8 mouse cellular contexts compared by ENCODE assay signal in genomic region chr9:66213386-66214032, GRCm38 (mm10). TPM values are rescaled to one million over a fixed set of nuclear protein-coding genes. Genes with fewer than 3 reads are reported as not detected.
DNase-seq lines count a peak whose midpoint lies in the region; ATAC-seq and TF ChIP-seq lines count a peak whose summit lies in the region.

No protein-coding gene starts in this region.

- peak overlapping the region; percentile 75 for H3K27ac ChIP-seq in brown adipose tissue, adult 24 weeks (replicated peaks; ENCODE audit: low read depth, low read length)
- peak overlapping the region; percentile 72 for H3K27ac ChIP-seq in heart, embryonic 13.5 days (replicated peaks)
- no peak overlapping the region for H3K27ac ChIP-seq in thymus, adult 2 months (ENCODE audit: control insufficient read depth, insufficient read depth, low read length)

- H3K9ac ChIP-seq in heart, embryonic 13.5 days, result no peak overlapping the region

- DNase-seq in MEL-GATA-1-ER (ENCODE audit: extremely low read depth, low read depth), result peak; percentile 24
- peak; percentile 47 to 59 for DNase-seq in kidney, postnatal 4 days
- DNase-seq in thymus, adult 2 months, result no peak
- no peak for DNase-seq in frontal cortex, adult 2 months (ENCODE audit: extremely low spot score in 1 of 2, low spot score in 1 of 2)
- DNase-seq in right cerebral cortex, postnatal 4 days, result no peak

- WGBS in heart, embryonic 13.5 days, result 8% methylated on average over 5 of the region's 5 CpGs
- 63% methylated on average over 5 of the region's 5 CpGs for WGBS in thymus, adult 2 months

- H3K9me3 ChIP-seq in heart, embryonic 13.5 days, result no peaks in the 10 kb centered on the region

- peaks cover 39% of the 10 kb centered on the region for H3K4me1 ChIP-seq in brown adipose tissue, adult 24 weeks (ENCODE audit: control insufficient read depth, insufficient read depth, insufficient read length, low read length)
- peaks cover 82% of the 10 kb centered on the region for H3K4me1 ChIP-seq in heart, embryonic 13.5 days
- no peaks in the 10 kb centered on the region for H3K4me1 ChIP-seq in thymus, adult 2 months (replicated peaks; ENCODE audit: control insufficient read depth, insufficient read depth, low read length)

- no peaks in the 10 kb centered on the region for H3K27me3 ChIP-seq in heart, embryonic 13.5 days (replicated peaks)
- H3K27me3 ChIP-seq in thymus, adult 2 months (ENCODE audit: control insufficient read depth, insufficient read depth, low read length), result no peaks in the 10 kb centered on the region

- no peak for TF ChIP-seq CTCF in thymus, adult 2 months (IDR thresholded peaks at IDR 0.05; ENCODE audit: borderline replicate concordance, control insufficient read depth, extremely low read depth, insufficient read depth, low read length, poor library complexity)

- H3K4me2 ChIP-seq in heart, embryonic 13.5 days, result peak overlapping the region; percentile 35

- no peaks in the 10 kb centered on the region for H3K36me3 ChIP-seq in heart, embryonic 13.5 days
- H3K36me3 ChIP-seq in thymus, adult 2 months (ENCODE audit: control insufficient read depth, insufficient read depth, low read length), result no peaks in the 10 kb centered on the region

- H3K4me3 ChIP-seq in brown adipose tissue, adult 24 weeks (ENCODE audit: insufficient read depth, low read depth, low read length), result no peak overlapping the region
- H3K4me3 ChIP-seq in heart, embryonic 13.5 days, result no peak overlapping the region
- H3K4me3 ChIP-seq in thymus, adult 2 months (ENCODE audit: control insufficient read depth, insufficient read depth, low read length), result no peak overlapping the region

- no peak for TF ChIP-seq POLR2A in thymus, adult 2 months (IDR thresholded peaks at IDR 0.05; ENCODE audit: control insufficient read depth, extremely low read depth, insufficient read depth, low read length, poor library complexity)

- ATAC-seq in heart, embryonic 13.5 days (ENCODE audit: extremely low read depth, insufficient number of reproducible peaks, low FRiP score, low TSS enrichment), result no peak
- peak; percentile 83 for ATAC-seq in megakaryocyte progenitor cell, adult 5-6 weeks (replicated peaks; ENCODE audit: poor library complexity)

RNA-seq across cellular contexts. Expression of gene Dapk2, which starts 55.5 kb away (rescaled TPM):
- polyA plus RNA-seq in brown adipose tissue, adult 24 weeks (2012; ENCODE audit: insufficient read depth, insufficient read length, missing spikeins), result 2.9 and 5.9 TPM in 2 replicates
- 4.5 and 4.6 TPM in 2 replicates for polyA plus RNA-seq in heart, embryonic 13.5 days (2015; fragmentation: Nextera tagmentation; extraction: Ambion mirVana)
- total RNA-seq in megakaryocyte progenitor cell, adult 5-6 weeks (2015), result 0.84 and 0.90 TPM in 2 replicates
- 0.83 and 2.5 TPM in 2 replicates for total RNA-seq in megakaryocyte progenitor cell, adult 5-6 weeks (2017)
- 3.4 and 5.1 TPM in 2 replicates for polyA plus RNA-seq in thymus, adult 2 months (2012; rRNA removed)
- polyA plus RNA-seq in frontal cortex, adult 2 months (2012; rRNA removed), result 2.1 and 3.8 TPM in 2 replicates

Comparison
In these comparisons a context has a peak if more than half of its experiments do, and no peak if none do; other contexts are left out.
1. DNase-seq: peak in MEL-GATA-1-ER (single experiment) and kidney, postnatal 4 days (2 of 2); none in thymus, adult 2 months (single experiment), frontal cortex, adult 2 months (0 of 2) and right cerebral cortex, postnatal 4 days (single experiment).